Mouse (Mus musculus) midbrain, embryonic 15.5 days (tissue): ENCODE data around the gene G430095P16Rik. TPM values are rescaled to one million over a fixed set of nuclear protein-coding genes. Genes with fewer than 3 reads are reported as not detected.

Experiments
- ATAC-seq: fragments of 200-750 bp; cut with Nextera tagmentation; replicated peaks from 2 replicates; pipeline ENCODE4 v1.8.0; 2017; ENCODE audit warnings: moderate TSS enrichment
- H3K27ac ChIP-seq: fragments of 300-500 bp; sonication (generic); 2 replicates; pipeline ENCODE4 v1.5.1; 2015; ENCODE audit warnings: mild to moderate bottlenecking, inconsistent platforms
- H3K27me3 ChIP-seq: fragments of 300-500 bp; sonication (generic); replicated peaks from 2 replicates; pipeline ENCODE4 v1.6.1; 2015; ENCODE audit warnings: inconsistent platforms
- H3K36me3 ChIP-seq: fragments of 300-500 bp; sonication (generic); replicated peaks from 2 replicates; pipeline ENCODE4 v1.6.1; 2015; ENCODE audit warnings: inconsistent platforms
- H3K4me1 ChIP-seq: fragments of 300-500 bp; sonication (generic); 2 replicates; pipeline ENCODE4 v1.6.1; 2015; ENCODE audit warnings: inconsistent platforms
- H3K4me2 ChIP-seq: fragments of 300-500 bp; sonication (generic); 2 replicates; pipeline ENCODE4 v1.6.1; 2015; ENCODE audit warnings: inconsistent platforms, mild to moderate bottlenecking, moderate library complexity
- H3K4me3 ChIP-seq: fragments of 300-500 bp; sonication (generic); 2 replicates; pipeline ENCODE4 v1.5.1; 2015; ENCODE audit warnings: mild to moderate bottlenecking, inconsistent platforms
- H3K9ac ChIP-seq: fragments of 300-500 bp; sonication (generic); 2 replicates; pipeline ENCODE4 v1.6.1; 2015; ENCODE audit warnings: mild to moderate bottlenecking, inconsistent platforms
- H3K9me3 ChIP-seq: fragments of 300-500 bp; sonication (generic); 2 replicates; pipeline ENCODE4 v1.6.1; 2016; ENCODE audit warnings: inconsistent platforms
- WGBS: fragments of 180-500 bp; shearing (Covaris S2); methylation state at CpG from one replicate; pipeline ENCODE4 v1.1.7; 2015; ENCODE audit warnings: mixed read lengths; 5-methylcytosine and 5-hydroxymethylcytosine counted together
- polyA plus RNA-seq: library from polyadenylated mRNA; unstranded; fragments of >200 nt; fragmentation: Nextera tagmentation; extraction: Ambion mirVana; gene quantifications from 2 replicates; pipeline ENCODE4 v1.2.1, GENCODE M21; 2015

G430095P16Rik gene
- 0.97 and 1.8 TPM in 2 replicates for polyA plus RNA-seq

- no peaks in the 10 kb centered on the region for H3K36me3 ChIP-seq
- 0 out of 2 replicates have a peak within 1 kb of the TSS, but pooled peaks have one; percentile 9 for H3K4me2 ChIP-seq
- no peak within 1 kb of the TSS for H3K4me3 ChIP-seq
- H3K9ac ChIP-seq, result peak within 1 kb of the TSS; percentile 17; the same call in 1 of the 2 replicates
- H3K27me3 ChIP-seq, result no peaks in the 10 kb centered on the region
- 25% methylated on average over 10 of the region's 10 CpGs for WGBS
- H3K9me3 ChIP-seq, result no peaks in the 10 kb centered on the region
- H3K27ac ChIP-seq, result peak within 1 kb of the TSS; percentile 75
- peak; percentile 51 for ATAC-seq
- H3K4me1 ChIP-seq, result peaks cover 37% of the 10 kb centered on the region
Observed at GRCm38 (mm10) chr8:84722850-84723570, at the start of gene G430095P16Rik. Gene G430095P16Rik, plus strand, starts transcription at chr8:84723007.

- Histone ChIP-seq H3K36me3 (peaks cover 17% of the 10 kb centered on the region), H3K9ac (no peak overlapping the region), H3K4me3 (no peak overlapping the region), H3K27me3 (no peaks in the 10 kb centered on the region), H3K9me3 (no peaks in the 10 kb centered on the region), H3K4me2 (no peak overlapping the region), H3K27ac (no peak overlapping the region), H3K4me1 (no peaks in the 10 kb centered on the region)
- no peak for ATAC-seq
- WGBS, result 94% methylated on average over 5 of the region's 5 CpGs
Observed at GRCm38 (mm10) chr8:84677305-84677704, 45.5 kb upstream of the G430095P16Rik start.

GRCm38 (mm10) chr8:84681476-84681875 is 41.3 kb upstream of the G430095P16Rik start:
- no peak overlapping the region for H3K4me2 ChIP-seq
- WGBS, result 83% methylated on average over 2 of the region's 2 CpGs
- no peak overlapping the region for H3K4me3 ChIP-seq
- no peak overlapping the region for H3K9ac ChIP-seq
- H3K4me1 ChIP-seq, result peaks cover 20% of the 10 kb centered on the region
- H3K36me3 ChIP-seq, result 0 out of 2 replicates have a peak, but pooled peaks cover 1% of the 10 kb centered on the region
- no peak for ATAC-seq
- no peaks in the 10 kb centered on the region for H3K27me3 ChIP-seq
- no peak overlapping the region for H3K27ac ChIP-seq
- H3K9me3 ChIP-seq, result no peaks in the 10 kb centered on the region

DNA sequence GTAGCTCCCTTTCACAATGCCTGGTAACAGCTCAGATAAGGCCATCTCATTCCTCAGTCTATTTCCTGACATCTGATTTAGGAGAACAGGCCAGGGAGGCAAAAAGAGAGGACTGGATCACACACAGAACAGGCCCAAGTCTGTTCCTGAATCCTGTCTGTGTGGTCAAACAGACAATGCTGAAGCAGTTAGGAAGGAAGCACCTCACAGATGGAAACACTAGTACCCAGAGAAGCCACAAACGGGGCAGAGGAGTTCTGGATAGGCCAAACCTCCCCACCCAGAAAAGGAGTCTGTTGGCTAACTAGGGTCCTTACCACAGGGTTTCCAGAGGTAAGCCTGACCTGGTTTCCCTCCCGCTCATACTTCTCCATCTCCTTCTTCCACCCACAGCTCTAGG is 40.5 kb upstream of the G430095P16Rik start:
- H3K9me3 ChIP-seq, result no peaks in the 10 kb centered on the region
- no peak overlapping the region for H3K4me2 ChIP-seq
- peaks cover 24% of the 10 kb centered on the region for H3K4me1 ChIP-seq
- H3K36me3 ChIP-seq, result no peaks in the 10 kb centered on the region
- H3K27me3 ChIP-seq, result no peaks in the 10 kb centered on the region
- WGBS, result 90% methylated on average over 2 of the region's 2 CpGs
- ATAC-seq, result no peak
- no peak overlapping the region for H3K27ac ChIP-seq
- H3K4me3 ChIP-seq, result no peak overlapping the region
- no peak overlapping the region for H3K9ac ChIP-seq

GRCm38 (mm10) chr8:84684537-84684936 is 38.3 kb upstream of the G430095P16Rik start:
- H3K36me3 ChIP-seq, result no peaks in the 10 kb centered on the region
- no peak overlapping the region for H3K4me3 ChIP-seq
- no peak overlapping the region for H3K9ac ChIP-seq
- H3K27me3 ChIP-seq, result no peaks in the 10 kb centered on the region
- H3K4me2 ChIP-seq, result no peak overlapping the region
- peaks cover 37% of the 10 kb centered on the region for H3K4me1 ChIP-seq
- WGBS, result 41% methylated on average over 3 of the region's 3 CpGs
- H3K27ac ChIP-seq, result no peak overlapping the region
- no peaks in the 10 kb centered on the region for H3K9me3 ChIP-seq
- no peak for ATAC-seq

GRCm38 (mm10) chr8:84686191-84687002 is 36.4 kb upstream of the G430095P16Rik start, which contains the start of gene Trmt1:
Gene Trmt1, plus strand, starts transcription at chr8:84686307.
- WGBS, result 7% methylated on average over 20 of the region's 20 CpGs
- Histone ChIP-seq H3K9me3 (no peaks in the 10 kb centered on the region), H3K27me3 (no peaks in the 10 kb centered on the region), H3K9ac (peak within 1 kb of the TSS; percentile 97), H3K4me2 (peak within 1 kb of the TSS; percentile 89), H3K4me1 (peaks cover 46% of the 10 kb centered on the region), H3K4me3 (peak within 1 kb of the TSS; percentile 86), H3K27ac (peak within 1 kb of the TSS; percentile 88), H3K36me3 (no peaks in the 10 kb centered on the region)
- ATAC-seq, result 0 out of 2 replicates have a peak, but pooled peaks have one; percentile 18

GRCm38 (mm10) chr8:84687003-84687704 is 35.7 kb upstream of the G430095P16Rik start:
- Histone ChIP-seq H3K27ac (peak overlapping the region; percentile 88), H3K4me2 (peak overlapping the region; percentile 89), H3K36me3 (no peaks in the 10 kb centered on the region), H3K4me3 (peak overlapping the region; percentile 86), H3K9me3 (no peaks in the 10 kb centered on the region), H3K9ac (peak overlapping the region; percentile 97), H3K4me1 (peaks cover 46% of the 10 kb centered on the region), H3K27me3 (no peaks in the 10 kb centered on the region)
- peak; percentile 10; the same call in 1 of the 2 replicates for ATAC-seq
- under 1% methylated on average over 56 of the region's 62 CpGs for WGBS

GRCm38 (mm10) chr8:84687705-84688100 is 35.1 kb upstream of the G430095P16Rik start, which contains the start of gene Nacc1:
Gene Nacc1, minus strand, starts transcription at chr8:84687862.
- Histone ChIP-seq H3K27me3 (no peaks in the 10 kb centered on the region), H3K9ac (peak within 1 kb of the TSS; percentile 97), H3K27ac (peak within 1 kb of the TSS; percentile 88), H3K4me3 (peak within 1 kb of the TSS; percentile 86), H3K36me3 (no peaks in the 10 kb centered on the region), H3K4me1 (peaks cover 46% of the 10 kb centered on the region), H3K9me3 (no peaks in the 10 kb centered on the region), H3K4me2 (peak within 1 kb of the TSS; percentile 98)
- WGBS, result under 1% methylated on average over 27 of the region's 37 CpGs
- peak; percentile 86 for ATAC-seq

GRCm38 (mm10) chr8:84689091-84689915 is 33.5 kb upstream of the G430095P16Rik start:
- Histone ChIP-seq H3K4me2 (peak overlapping the region; percentile 98), H3K4me1 (peaks cover 46% of the 10 kb centered on the region), H3K36me3 (0 out of 2 replicates have a peak, but pooled peaks cover 3% of the 10 kb centered on the region), H3K4me3 (peak overlapping the region; percentile 52), H3K9me3 (no peaks in the 10 kb centered on the region), H3K9ac (peak overlapping the region; percentile 45), H3K27ac (peak overlapping the region; percentile 9), H3K27me3 (no peaks in the 10 kb centered on the region)
- peak; percentile 88 for ATAC-seq
- under 1% methylated on average over 47 of the region's 47 CpGs for WGBS

- H3K4me2 ChIP-seq, result no peak overlapping the region
- WGBS, result 78% methylated on average over 4 of the region's 4 CpGs
- peaks cover 16% of the 10 kb centered on the region for H3K4me1 ChIP-seq
- ATAC-seq, result no peak
- H3K9me3 ChIP-seq, result no peaks in the 10 kb centered on the region
- no peak overlapping the region for H3K27ac ChIP-seq
- no peak overlapping the region for H3K4me3 ChIP-seq
- H3K9ac ChIP-seq, result no peak overlapping the region
- H3K27me3 ChIP-seq, result no peaks in the 10 kb centered on the region
- H3K36me3 ChIP-seq, result peaks cover 21% of the 10 kb centered on the region; the same call in 1 of the 2 replicates
Observed at GRCm38 (mm10) chr8:84693332-84693731, 29.5 kb upstream of the G430095P16Rik start.

GRCm38 (mm10) chr8:84695140-84695539 is 27.7 kb upstream of the G430095P16Rik start:
- 90% methylated on average over 6 of the region's 6 CpGs for whole genome bisulfite sequencing
- H3K36me3 ChIP-seq, result peaks cover 27% of the 10 kb centered on the region; the same call in 1 of the 2 replicates
- no peak for ATAC-seq

More at GRCm38 (mm10) chr8:84695140-84695539, 27.7 kb upstream of the G430095P16Rik start:
- no peak overlapping the region for H3K9ac ChIP-seq
- no peak overlapping the region for H3K27ac ChIP-seq
- no peak overlapping the region for H3K4me3 ChIP-seq
- peaks cover 3% of the 10 kb centered on the region for H3K4me1 ChIP-seq
- H3K9me3 ChIP-seq, result no peaks in the 10 kb centered on the region
- H3K4me2 ChIP-seq, result no peak overlapping the region
- no peaks in the 10 kb centered on the region for H3K27me3 ChIP-seq
